ENCODE assay signal across 10 mouse cellular contexts in the genomic region with DNA sequence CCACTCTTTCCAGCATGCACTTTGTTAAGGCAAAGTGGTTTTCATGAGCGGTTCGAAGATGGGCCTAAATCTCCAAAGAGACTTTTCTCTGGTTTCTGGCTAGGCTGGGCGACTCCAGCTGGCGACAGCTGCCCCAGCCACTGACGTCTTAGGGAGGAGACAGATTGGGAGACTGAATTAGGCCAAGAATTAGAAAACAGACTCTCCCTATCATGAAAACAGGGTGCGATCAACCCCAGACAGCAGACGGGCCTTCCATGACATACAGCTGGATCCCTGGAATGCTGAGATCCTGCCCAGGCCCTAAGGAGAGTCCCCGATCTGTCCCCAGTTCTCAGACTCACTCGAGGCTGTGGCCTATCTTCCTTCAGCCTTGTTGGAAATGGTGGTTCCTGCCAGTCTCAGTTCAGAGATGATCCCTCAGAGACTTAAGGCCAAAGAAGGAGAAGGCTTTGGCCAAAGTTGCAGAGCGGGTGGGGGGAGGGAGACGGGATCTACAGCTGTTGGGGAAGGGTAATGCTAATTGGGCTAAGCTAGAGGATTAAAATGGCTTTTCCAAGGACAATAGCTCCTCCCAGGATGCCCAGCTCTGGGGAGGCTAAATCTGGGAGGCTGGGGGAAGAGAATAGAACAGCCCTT. TPM values are rescaled to one million over a fixed set of nuclear protein-coding genes. Genes with fewer than 3 reads are reported as not detected.
DNase-seq lines count a peak whose midpoint lies in the region; ATAC-seq and TF ChIP-seq lines count a peak whose summit lies in the region.
"Had no signal": no experiment of that assay in that cellular context is flagged by ENCODE, and none has a peak within 500 bp of the region (broad histone marks: within the 10 kb centered on the region; RNA-seq: fewer than 3 reads in every experiment).

No protein-coding gene starts in this region.

- no peak overlapping the region for H3K4me3 ChIP-seq in neural tube, embryonic 13.5 days
- no peak overlapping the region for H3K4me3 ChIP-seq in neural tube, embryonic 15.5 days (replicated peaks)
- H3K4me3 ChIP-seq in heart, postnatal 0 days (ENCODE audit: low read depth, low read length), result no peak overlapping the region
- no peak overlapping the region for H3K4me3 ChIP-seq in stomach, embryonic 16.5 days (replicated peaks; ENCODE audit: low read length)

- peak overlapping the region; percentile 49 for H3K27ac ChIP-seq in neural tube, embryonic 13.5 days (replicated peaks)
- H3K27ac ChIP-seq in neural tube, embryonic 15.5 days (replicated peaks), result no peak overlapping the region
- H3K27ac ChIP-seq in heart, postnatal 0 days (ENCODE audit: low read depth), result peak overlapping the region; percentile 31
- peak overlapping the region; percentile 83 for H3K27ac ChIP-seq in stomach, embryonic 16.5 days (ENCODE audit: low read length)

- H3K27me3 ChIP-seq in neural tube, embryonic 13.5 days, result no peaks in the 10 kb centered on the region
- H3K27me3 ChIP-seq in neural tube, embryonic 15.5 days (replicated peaks), result no peaks in the 10 kb centered on the region
- H3K27me3 ChIP-seq in heart, postnatal 0 days (ENCODE audit: control insufficient read depth, insufficient read depth, low read length), result no peaks in the 10 kb centered on the region
- H3K27me3 ChIP-seq in stomach, embryonic 16.5 days (ENCODE audit: control insufficient read depth, insufficient read depth, low read length), result no peaks in the 10 kb centered on the region
- H3K27me3 ChIP-seq: Patski had no signal

- H3K4me1 ChIP-seq in neural tube, embryonic 13.5 days (replicated peaks), result peaks cover 28% of the 10 kb centered on the region
- H3K4me1 ChIP-seq in neural tube, embryonic 15.5 days, result peaks cover 25% of the 10 kb centered on the region; the same call in 1 of the 2 replicates
- peaks cover 13% of the 10 kb centered on the region; the same call in 1 of the 2 replicates for H3K4me1 ChIP-seq in heart, postnatal 0 days (ENCODE audit: control insufficient read depth, insufficient read depth)
- peaks cover 13% of the 10 kb centered on the region; the same call in 1 of the 2 replicates for H3K4me1 ChIP-seq in stomach, embryonic 16.5 days (ENCODE audit: control insufficient read depth, insufficient read depth, low read length)

- no peak for TF ChIP-seq EP300 in heart, postnatal 0 days (IDR thresholded peaks at IDR 0.05; ENCODE audit: low read depth)

- H3K9ac ChIP-seq in neural tube, embryonic 13.5 days, result no peak overlapping the region
- no peak overlapping the region for H3K9ac ChIP-seq in neural tube, embryonic 15.5 days (replicated peaks)
- no peak overlapping the region for H3K9ac ChIP-seq in heart, postnatal 0 days (replicated peaks; ENCODE audit: low read depth, low read length)
- no peak overlapping the region for H3K9ac ChIP-seq in stomach, embryonic 16.5 days (ENCODE audit: low read length)

- ATAC-seq in neural tube, embryonic 13.5 days (ENCODE audit: low read depth), result no peak
- ATAC-seq in neural tube, embryonic 15.5 days (ENCODE audit: low FRiP score), result no peak
- 0 out of 2 replicates have a peak, but pooled peaks have one; percentile 12 for ATAC-seq in heart, postnatal 0 days (ENCODE audit: insufficient read depth, low read depth)
- ATAC-seq in stomach, embryonic 16.5 days (ENCODE audit: insufficient read depth, low FRiP score), result peak; percentile 48
- ATAC-seq: Patski had no signal

- DNase-seq in heart, postnatal 0 days (ENCODE audit: low spot score), result peak; percentile 25
- peak; percentile 49 to 68 for DNase-seq in kidney, postnatal 25 days
- no peak for DNase-seq in cerebellum, adult 9-11 months
- DNase-seq in adrenal gland, postnatal 4 days (ENCODE audit: low spot score in 2 of 2), result no peak
- DNase-seq in adrenal gland, adult (ENCODE audit: inconsistent age in 2 of 2, low spot score in 1 of 2), result no peak

- no peak for TF ChIP-seq CTCF in heart, postnatal 0 days (IDR thresholded peaks at IDR 0.05; ENCODE audit: low read depth)

- no peaks in the 10 kb centered on the region for H3K9me3 ChIP-seq in neural tube, embryonic 13.5 days
- H3K9me3 ChIP-seq in neural tube, embryonic 15.5 days (replicated peaks), result no peaks in the 10 kb centered on the region
- no peaks in the 10 kb centered on the region for H3K9me3 ChIP-seq in heart, postnatal 0 days (replicated peaks; ENCODE audit: control insufficient read depth, low read length)
- H3K9me3 ChIP-seq in stomach, embryonic 16.5 days (replicated peaks; ENCODE audit: control insufficient read depth, low read length), result no peaks in the 10 kb centered on the region

- H3K36me3 ChIP-seq in neural tube, embryonic 13.5 days, result no peaks in the 10 kb centered on the region; the same call in 1 of the 2 replicates
- no peaks in the 10 kb centered on the region for H3K36me3 ChIP-seq in neural tube, embryonic 15.5 days
- no peaks in the 10 kb centered on the region for H3K36me3 ChIP-seq in heart, postnatal 0 days (replicated peaks; ENCODE audit: control insufficient read depth, insufficient read depth, low read length)
- H3K36me3 ChIP-seq in stomach, embryonic 16.5 days (ENCODE audit: control insufficient read depth, insufficient read depth, low read length), result 0 out of 2 replicates have a peak, but pooled peaks cover 5% of the 10 kb centered on the region

- no peak overlapping the region for H3K4me2 ChIP-seq in neural tube, embryonic 13.5 days
- H3K4me2 ChIP-seq in neural tube, embryonic 15.5 days, result no peak overlapping the region
- H3K4me2 ChIP-seq in heart, postnatal 0 days (ENCODE audit: low read depth, low read length), result no peak overlapping the region
- H3K4me2 ChIP-seq in stomach, embryonic 16.5 days (ENCODE audit: low read depth, low read length), result no peak overlapping the region

- WGBS in neural tube, embryonic 13.5 days, result 17% methylated on average over 11 of the region's 11 CpGs
- 23% methylated on average over 11 of the region's 11 CpGs for WGBS in neural tube, embryonic 15.5 days
- 41% methylated on average over 11 of the region's 11 CpGs for WGBS in heart, postnatal 0 days
- WGBS in stomach, embryonic 16.5 days, result 24% methylated on average over 11 of the region's 11 CpGs

RNA-seq across cellular contexts. Expression of a gene that starts 2.6 kb away (rescaled TPM):
- polyA plus RNA-seq in neural tube, embryonic 13.5 days (2015; fragmentation: Nextera tagmentation; extraction: Ambion mirVana), result 0.15 TPM in 1 of 2 replicates, not detected in the other
- 0.20 TPM in 1 of 2 replicates, not detected in the other for polyA plus RNA-seq in neural tube, embryonic 15.5 days (2015; fragmentation: Nextera tagmentation; extraction: Ambion mirVana)
- total RNA-seq in heart, postnatal 0 days (2014; rRNA removed; ENCODE audit: low replicate concordance), result not detected in 2 replicates
- not detected in 2 replicates for polyA plus RNA-seq in heart, postnatal 0 days (2015; fragmentation: Nextera tagmentation; extraction: Ambion mirVana)
- 0.10 and 0.24 TPM in 2 replicates for polyA plus RNA-seq in stomach, embryonic 16.5 days (2015; fragmentation: Nextera tagmentation; extraction: Ambion mirVana)
- under 1 TPM in 1 of 2 experiments, not detected in 1; 0.22 TPM for total RNA-seq in adrenal gland, postnatal 4 days (2021)
- total RNA-seq: left cerebral cortex, adult 18-20 months had no signal
- polyA plus RNA-seq: Patski had no signal

RNA-seq across cellular contexts. Expression of a gene that starts 46.1 kb away (rescaled TPM):
- polyA plus RNA-seq in neural tube, embryonic 13.5 days (2015; fragmentation: Nextera tagmentation; extraction: Ambion mirVana), result 58.3 and 60.7 TPM in 2 replicates
- polyA plus RNA-seq in neural tube, embryonic 15.5 days (2015; fragmentation: Nextera tagmentation; extraction: Ambion mirVana), result 56.8 and 63.6 TPM in 2 replicates
- total RNA-seq in heart, postnatal 0 days (2014; rRNA removed; ENCODE audit: low replicate concordance), result 54.7 and 85.6 TPM in 2 replicates
- 28.5 and 29.9 TPM in 2 replicates for polyA plus RNA-seq in heart, postnatal 0 days (2015; fragmentation: Nextera tagmentation; extraction: Ambion mirVana)
- polyA plus RNA-seq in stomach, embryonic 16.5 days (2015; fragmentation: Nextera tagmentation; extraction: Ambion mirVana), result 59.3 and 66.0 TPM in 2 replicates
- 10 to 100 TPM; 77.8 to 80.3 TPM for total RNA-seq in adrenal gland, postnatal 4 days (2021)

Comparison
In these comparisons a context has a peak if more than half of its experiments do, and no peak if none do; other contexts are left out.
1. ATAC-seq: peak in heart, postnatal 0 days (single experiment) and stomach, embryonic 16.5 days (single experiment); none in neural tube, embryonic 13.5 days (single experiment) and neural tube, embryonic 15.5 days (single experiment).
2. DNase-seq: peak in heart, postnatal 0 days (single experiment) and kidney, postnatal 25 days (2 of 2); none in cerebellum, adult 9-11 months (single experiment), adrenal gland, postnatal 4 days (0 of 2) and adrenal gland, adult (0 of 2).